Mouse (Mus musculus) cerebral cortex, adult 2 months (tissue): ENCODE data around the gene Psmb10.

Experiments
- WGBS: fragments of 180-500 bp; shearing (Covaris S2); methylation state at CpG from one replicate; pipeline ENCODE4 v1.1.7; 2018; 5-methylcytosine and 5-hydroxymethylcytosine counted together

Psmb10 gene

GRCm38 (mm10) chr8:105937496-105938305 is 543 bp downstream of the Psmb10 start:
- under 1% methylated on average over 33 of the region's 33 CpGs for WGBS

DNA sequence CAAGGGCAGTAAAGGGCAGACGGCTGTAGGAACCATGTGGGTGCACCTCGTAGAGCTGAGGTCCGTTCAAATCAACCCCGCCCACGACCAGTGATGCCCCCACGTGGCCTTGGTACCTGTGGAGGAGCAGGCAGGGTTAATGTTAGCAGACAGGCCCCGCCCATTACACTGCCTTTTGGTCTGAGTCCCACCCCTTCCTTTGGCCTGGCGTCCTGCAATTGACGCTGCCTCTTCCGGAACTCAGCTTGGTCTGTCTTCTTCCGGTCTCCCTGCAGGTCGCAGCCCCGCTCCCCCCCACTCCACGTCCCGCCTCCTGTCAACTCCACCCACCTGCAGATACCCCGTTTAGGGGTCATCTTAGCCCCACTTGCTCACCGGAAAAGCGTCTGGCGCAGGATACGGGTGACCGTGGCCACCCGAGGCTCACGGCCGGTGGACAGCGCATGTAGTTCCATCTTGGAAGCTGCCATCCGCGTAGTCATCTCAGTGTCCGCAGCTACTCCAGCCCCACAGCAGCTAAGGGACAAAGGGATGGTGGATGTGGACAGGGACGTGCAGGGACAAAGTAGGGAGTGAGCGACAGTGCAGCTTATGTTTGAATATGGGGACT is 1.3 kb downstream of the Psmb10 start:
- WGBS: 1% methylated on average over 30 of the region's 30 CpGs

DNA sequence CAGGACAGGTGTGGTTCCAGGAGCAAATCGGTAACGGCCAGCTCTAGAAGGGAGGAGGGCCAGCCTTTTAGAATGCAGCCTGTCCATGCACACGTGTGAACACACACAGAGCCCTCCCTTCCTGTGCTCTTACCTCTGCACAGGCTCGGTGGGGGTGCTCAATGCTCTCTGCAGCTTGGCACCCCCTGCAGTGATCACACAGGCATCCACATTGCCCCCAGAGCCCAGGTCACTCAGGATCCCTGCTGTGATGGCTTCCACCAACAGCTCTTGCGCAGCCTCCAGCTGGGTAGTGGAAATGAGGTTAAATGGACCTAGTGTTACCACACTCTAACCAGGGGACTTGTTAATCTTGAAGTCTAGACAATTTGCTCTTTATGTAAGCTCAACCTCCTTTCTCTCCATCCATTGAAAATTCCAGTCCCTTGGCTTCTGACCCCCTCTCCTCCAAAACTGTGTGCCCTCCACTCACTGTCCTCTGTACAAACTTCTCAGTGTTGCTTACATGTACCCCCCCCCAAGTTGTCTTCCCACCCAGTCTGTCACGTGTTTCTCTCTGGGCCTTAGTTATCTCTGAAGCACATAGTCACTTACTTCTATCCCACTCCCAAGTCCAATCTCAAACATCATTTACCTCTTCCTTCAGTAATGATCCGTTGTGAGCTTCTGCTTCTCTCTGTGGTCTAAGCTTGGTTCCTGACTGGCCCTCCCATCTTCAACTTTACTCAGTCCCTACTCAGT is 2.2 kb downstream of the Psmb10 start:
- WGBS: 18% methylated on average over 7 of the region's 7 CpGs

DNA sequence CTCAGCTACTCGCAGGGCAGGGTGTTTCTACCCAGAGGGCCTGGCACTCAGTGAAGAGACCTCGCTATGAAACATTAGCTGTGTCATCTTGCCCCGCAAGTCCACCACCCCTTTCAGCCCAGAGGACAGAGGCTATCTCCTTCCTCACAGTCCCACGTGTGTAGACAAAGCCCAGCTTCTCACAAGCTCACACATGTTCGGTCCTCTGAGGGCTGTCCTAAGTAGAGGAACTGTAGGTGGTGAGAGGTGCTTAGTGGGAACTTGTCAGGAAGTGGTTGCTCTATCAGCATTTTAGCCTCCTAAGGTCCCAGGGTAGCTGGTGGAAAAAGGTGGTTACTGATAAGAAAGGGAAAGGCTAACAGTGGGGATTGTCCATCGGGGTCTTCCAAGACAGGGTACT is 3.1 kb downstream of the Psmb10 start:
- 78% methylated on average over 6 of the region's 6 CpGs for WGBS

DNA sequence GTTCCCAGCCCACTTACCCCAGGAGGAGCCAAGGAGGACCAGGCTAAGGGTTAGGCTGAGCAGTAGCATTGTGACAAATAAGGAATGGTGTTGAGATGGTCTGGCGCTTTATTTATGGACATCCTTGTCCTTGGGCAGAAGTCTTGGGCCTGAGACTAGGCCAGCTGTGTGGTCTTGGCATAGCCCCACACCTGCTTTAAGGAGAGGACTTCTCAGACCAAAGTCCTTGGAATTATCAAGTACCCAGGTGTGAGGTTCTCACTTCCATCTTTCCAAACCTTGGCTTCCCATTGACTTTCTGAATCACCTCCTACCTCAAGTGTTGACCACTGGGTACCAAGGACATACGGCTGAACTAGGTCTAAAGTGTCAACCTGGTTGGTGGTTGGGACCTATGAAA is 4.5 kb downstream of the Psmb10 start, which contains the start of gene Ctrl:
TSS of gene Ctrl (minus strand) at position 101 of the 400 bp plus-strand sequence.
- 92% methylated on average over 2 of the region's 2 CpGs for WGBS

GRCm38 (mm10) chr8:105932525-105932924 is 5.7 kb downstream of the Psmb10 start:
- WGBS: 95% methylated on average over 11 of the region's 11 CpGs

DNA sequence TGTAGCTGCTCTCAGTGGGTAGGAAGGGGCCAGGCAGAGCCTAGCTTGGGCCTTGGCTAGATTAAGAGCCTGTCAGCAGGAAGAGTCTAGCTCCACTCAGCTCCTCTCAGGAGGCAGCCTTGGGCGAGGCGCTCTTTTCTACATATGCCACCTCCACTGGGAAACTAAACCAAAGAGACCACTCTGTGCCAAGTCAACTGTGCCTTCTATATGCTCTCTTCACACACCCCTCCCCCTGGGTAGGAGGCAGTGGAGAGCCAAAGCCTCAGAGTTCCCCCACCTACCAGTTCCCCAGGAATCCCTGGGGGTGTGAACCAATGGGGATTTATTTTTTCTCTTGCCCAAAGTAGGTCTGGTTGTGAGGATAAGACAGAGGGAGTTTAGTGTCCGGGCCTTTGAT is 7.0 kb downstream of the Psmb10 start:
- 51% methylated on average over 3 of the region's 3 CpGs for WGBS

GRCm38 (mm10) chr8:105930602-105931001 is 7.6 kb downstream of the Psmb10 start:
- 18% methylated on average over 8 of the region's 8 CpGs for WGBS

DNA sequence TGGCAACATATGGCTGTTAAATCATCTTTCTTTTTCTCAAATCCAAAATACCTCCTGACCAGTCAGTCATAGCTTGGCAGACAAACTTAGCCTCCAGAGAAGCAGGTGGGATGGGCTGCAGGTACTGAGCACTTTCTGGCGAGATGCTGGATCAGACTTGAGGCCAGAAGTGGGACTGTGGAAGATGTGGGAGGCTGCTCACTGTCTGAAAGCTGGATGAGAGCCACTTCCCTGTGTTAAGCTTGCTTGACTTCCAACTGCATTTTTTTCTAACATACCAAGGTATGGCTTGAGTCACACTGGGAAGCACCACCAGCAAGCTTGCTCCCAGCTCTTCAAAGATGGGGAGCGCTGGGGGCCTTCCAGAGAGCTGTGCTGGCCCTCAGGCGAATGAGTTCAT is 13.1 kb downstream of the Psmb10 start:
- 53% methylated on average over 3 of the region's 3 CpGs for WGBS

GRCm38 (mm10) chr8:105919390-105919789 is 18.9 kb downstream of the Psmb10 start:
- WGBS: 44% methylated on average over 3 of the region's 3 CpGs

- WGBS: 26% methylated on average over 16 of the region's 16 CpGs
Measured at GRCm38 (mm10) chr8:105900941-105901616, 37.2 kb downstream of the Psmb10 start.

DNA sequence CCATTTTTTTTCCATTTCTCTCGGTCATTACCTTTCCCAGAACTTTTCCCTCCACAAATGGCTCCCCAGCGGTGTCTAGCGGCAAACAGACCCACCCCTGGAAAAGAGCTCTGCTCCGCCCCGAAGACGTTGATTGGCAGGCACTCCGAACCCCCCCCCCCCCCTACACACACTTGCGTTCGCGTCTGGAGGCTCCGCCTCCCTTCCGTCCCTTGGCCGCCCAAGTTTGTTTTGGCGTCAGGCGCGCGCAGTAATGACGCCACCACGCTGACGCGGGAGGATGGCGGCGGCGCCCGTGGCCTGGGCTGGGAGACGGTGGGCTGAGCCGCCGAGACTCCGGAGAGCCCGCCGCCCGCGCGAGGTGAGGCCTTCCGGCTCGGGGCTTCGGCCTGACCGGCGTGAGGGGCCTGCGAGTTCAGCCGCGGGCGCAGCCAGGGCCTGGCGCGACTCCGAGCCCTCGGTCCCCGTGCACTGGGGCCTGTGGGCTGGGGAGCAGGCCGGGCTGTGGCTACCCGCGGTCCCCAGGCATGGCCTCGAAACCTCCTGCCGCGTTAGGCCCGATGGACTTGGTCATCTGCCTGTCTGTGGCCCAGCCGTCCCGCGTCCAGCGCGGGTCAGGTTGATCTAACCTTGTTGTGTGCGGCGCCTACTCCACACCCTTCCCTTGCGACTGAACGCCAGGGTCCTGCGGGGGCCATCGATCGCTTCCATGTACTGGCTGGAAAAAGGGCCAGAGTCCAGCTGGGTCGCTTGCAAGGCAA is 37.9 kb downstream of the Psmb10 start, which contains the start of gene Pskh1:
TSS of gene Pskh1 (plus strand) at position 262 of the 761 bp plus-strand sequence.
- WGBS: under 1% methylated on average over 68 of the region's 68 CpGs

DNA sequence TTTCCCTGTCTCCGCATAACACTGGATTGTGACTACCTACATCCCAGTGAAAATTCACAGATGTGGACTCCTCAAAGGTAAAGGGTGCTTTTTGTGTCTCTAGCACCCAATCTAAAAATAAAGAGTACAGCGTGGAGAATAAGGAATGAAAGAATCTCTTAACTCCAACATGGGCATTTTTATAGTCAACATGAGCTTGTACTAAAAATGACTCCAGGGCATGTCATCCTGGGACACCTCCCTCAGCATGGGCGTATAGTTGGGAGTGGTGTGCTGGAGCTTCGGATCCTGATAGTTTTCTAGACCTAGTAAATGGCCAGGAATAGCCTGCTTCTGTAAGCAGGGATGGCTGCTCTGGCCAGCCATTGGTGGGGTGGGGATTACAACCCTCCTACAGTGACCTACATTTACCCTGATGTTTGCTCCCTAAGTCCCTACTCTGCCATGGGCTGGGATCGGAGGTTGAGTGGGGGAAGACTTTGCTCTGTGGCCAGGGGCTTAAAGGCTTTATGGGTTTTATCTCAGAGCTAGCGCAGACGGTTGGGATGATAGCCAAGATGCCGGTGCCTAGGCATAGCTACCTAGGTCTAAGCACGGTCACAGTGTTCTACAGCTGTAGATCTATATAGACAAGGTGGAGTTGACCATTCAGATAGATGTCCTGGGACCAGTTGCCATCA is 40.3 kb downstream of the Psmb10 start:
- 65% methylated on average over 9 of the region's 9 CpGs for WGBS

DNA sequence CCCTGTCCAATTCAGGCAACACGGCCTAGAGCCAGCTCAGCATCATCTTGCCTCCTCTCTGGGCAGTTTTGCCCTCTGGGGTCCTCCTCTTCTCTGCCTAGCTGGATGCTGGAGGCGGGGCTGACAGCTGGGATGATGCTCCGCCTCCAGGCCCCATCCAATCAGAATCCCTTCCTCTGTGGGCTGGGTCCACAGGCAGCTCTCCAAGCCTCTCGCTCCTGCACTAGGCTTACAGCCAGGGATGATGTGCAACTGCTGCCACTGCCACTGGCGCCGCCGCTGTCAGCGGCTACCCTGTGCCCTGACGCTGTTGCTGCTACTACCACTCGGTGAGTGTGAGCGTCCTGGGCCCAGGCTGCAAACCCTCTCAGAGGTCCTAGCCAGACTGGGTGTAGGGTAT is 44.9 kb downstream of the Psmb10 start, which contains the start of gene Nrn1l:
TSS of gene Nrn1l (plus strand) at position 229 of the 400 bp plus-strand sequence.
- 11% methylated on average over 11 of the region's 11 CpGs for WGBS

GRCm38 (mm10) chr8:105892432-105892831 is 45.8 kb downstream of the Psmb10 start:
- WGBS: 74% methylated on average over 6 of the region's 6 CpGs

DNA sequence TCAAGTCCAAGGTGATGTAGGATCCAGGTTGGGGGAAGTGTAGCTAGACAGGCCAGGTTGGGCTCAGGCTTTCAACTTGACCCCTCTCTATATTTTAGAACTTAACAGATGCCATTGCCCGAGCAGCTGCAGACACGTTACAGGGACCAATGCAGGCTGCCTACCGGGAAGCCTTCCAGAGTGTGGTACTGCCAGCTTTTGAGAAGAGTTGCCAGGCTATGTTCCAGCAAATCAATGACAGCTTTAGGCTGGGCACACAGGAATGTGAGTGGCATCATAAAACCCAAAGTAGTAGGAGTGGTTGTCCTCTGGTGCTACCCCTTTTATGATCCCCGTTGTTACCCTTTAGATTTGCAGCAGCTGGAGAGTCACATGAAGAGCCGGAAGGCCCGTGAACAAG is 47.4 kb downstream of the Psmb10 start:
- WGBS: 44% methylated on average over 6 of the region's 6 CpGs

DNA sequence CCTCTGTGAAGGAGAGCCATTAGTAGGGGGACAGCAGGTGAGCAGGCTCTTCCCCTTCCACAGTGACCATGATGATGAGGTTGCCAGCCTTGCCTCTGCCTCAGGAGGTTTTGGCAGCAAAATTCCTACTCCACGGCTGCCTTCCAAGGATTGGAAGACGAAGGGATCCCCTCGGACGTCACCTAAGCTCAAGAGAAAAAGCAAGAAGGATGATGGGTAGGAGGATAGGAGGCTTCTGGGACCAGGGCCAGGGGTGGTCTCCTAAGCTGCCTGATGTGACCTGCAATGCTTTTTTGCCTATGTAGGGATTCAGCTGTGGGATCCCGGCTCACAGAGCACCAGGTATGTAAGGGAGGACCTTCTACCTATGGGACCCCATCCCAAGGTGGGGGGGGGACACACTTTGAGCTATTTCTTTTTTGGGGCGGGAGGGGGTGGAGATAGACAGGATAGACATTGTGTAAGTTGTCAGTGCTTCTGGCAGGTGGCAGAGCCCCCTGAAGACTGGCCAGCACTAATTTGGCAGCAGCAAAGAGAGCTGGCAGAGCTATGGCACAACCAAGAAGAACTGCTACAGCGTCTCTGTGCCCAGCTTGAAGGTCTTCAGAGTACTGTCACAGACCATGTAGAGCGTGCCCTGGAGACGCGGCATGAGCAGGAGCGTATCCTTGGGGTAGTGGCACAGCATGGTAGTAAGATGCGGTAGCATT is 48.3 kb downstream of the Psmb10 start:
- 69% methylated on average over 12 of the region's 12 CpGs for WGBS
